Mouse (Mus musculus): ENCODE data around the gene Abca2. TPM values are rescaled to one million over a fixed set of nuclear protein-coding genes. Genes with fewer than 3 reads are reported as not detected.

The Abca2 gene
- total and polyA plus RNA-seq, 2 experiments from 2014 or later: 2.4 to 32.0 TPM

DNA sequence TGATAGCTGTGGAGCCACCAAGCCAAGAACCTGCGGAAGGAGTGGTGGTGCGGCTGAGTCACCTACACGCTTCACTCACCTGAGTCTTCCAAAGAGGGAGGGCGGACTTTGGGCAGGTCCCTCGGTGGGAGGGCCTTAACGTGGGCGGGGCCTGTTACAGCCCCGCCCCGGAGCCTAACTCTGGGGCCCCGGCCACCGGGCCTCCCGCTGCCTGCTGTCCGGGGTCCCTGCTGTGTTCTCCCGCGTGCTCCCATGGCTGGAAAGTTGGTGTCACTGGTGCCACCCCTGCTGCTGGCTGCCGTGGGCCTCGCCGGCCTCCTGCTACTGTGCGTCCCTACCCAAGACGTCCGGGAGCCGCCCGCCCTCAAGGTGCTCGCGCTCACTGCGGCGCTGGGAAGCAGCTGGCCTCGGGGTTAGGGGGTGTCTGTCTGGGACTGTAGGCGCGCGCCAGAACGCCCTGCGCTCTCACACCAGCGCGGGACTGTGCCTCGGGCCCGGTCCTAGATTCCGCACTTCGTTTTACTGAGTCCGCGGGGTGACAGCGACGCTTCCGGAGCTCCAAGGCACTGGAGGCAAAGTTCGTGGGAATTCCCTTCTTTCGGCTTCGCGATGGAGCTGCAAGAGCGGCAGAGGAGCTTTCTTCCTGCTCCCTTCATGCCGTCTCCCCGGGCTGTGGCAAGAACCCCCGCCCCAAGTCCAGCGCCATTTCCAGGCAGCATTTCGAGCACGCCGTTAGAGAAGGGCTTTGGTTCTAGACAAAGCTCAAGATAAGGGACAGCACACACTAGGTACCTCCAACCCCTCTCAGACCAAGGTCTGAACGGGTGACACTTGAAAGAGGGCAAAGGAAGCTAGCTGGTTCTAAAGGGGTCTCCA, 32.5 kb upstream of the Abca2 start, which contains the start of gene Entpd2:
Gene Entpd2 (plus strand): TSS at position 154 of the 876 bp plus-strand sequence.
- Histone ChIP-seq H3K27me3 (ENCODE audit: control insufficient read depth, insufficient read depth, low read length) (peaks cover 76% of the 10 kb centered on the region), H3K4me2 (ENCODE audit: low read depth, low read length) (peak within 1 kb of the TSS; percentile 60), H3K9me3 (replicated peaks; ENCODE audit: control insufficient read depth, low read length) (no peaks in the 10 kb centered on the region), H3K27ac (ENCODE audit: low read depth) (no peak within 1 kb of the TSS; the same call in 1 of the 2 replicates), H3K36me3 (replicated peaks; ENCODE audit: control insufficient read depth, insufficient read depth, low read length) (no peaks in the 10 kb centered on the region), H3K4me3 (ENCODE audit: low read depth, low read length) (peak within 1 kb of the TSS; percentile 42), H3K4me1 (ENCODE audit: control insufficient read depth, insufficient read depth) (peaks cover 5% of the 10 kb centered on the region; the same call in 1 of the 2 replicates), H3K9ac (replicated peaks; ENCODE audit: low read depth, low read length) (no peak within 1 kb of the TSS)
- 0 out of 2 replicates have a peak, but pooled peaks have one; percentile 13 for ATAC-seq (ENCODE audit: insufficient read depth, low read depth)
- peak; percentile 13 for DNase-seq (ENCODE audit: low spot score)
- 3% methylated on average over 52 of the region's 57 CpGs for WGBS
- TF ChIP-seq EP300 (IDR thresholded peaks at IDR 0.05; ENCODE audit: low read depth): no peak
- TF ChIP-seq CTCF (IDR thresholded peaks at IDR 0.05; ENCODE audit: low read depth): no peak

DNA sequence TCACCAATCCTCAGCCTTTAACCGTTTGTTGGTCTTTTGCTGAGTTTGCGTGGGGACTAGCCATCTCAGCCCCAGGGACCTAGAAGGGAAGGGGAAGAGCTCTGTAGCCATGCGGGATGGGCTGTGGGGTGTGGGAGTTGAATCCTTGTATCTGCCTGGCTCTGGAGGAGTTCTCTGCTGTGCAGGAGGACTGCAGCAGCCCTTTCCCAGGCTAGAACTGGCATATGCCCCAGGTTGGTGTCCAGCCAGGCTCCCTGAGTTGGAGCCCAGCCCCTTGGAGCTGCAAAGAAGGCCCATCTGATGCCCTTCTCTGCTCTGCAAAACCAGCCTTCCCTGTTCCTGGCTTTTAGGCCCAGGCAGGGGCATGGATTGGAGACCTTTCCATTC, 31.9 kb upstream of the Abca2 start:
- Histone ChIP-seq H3K4me3 (ENCODE audit: low read depth, low read length) (peak overlapping the region; percentile 42), H3K4me2 (ENCODE audit: low read depth, low read length) (peak overlapping the region; percentile 60), H3K9ac (replicated peaks; ENCODE audit: low read depth, low read length) (no peak overlapping the region), H3K27ac (ENCODE audit: low read depth) (no peak overlapping the region), H3K4me1 (ENCODE audit: control insufficient read depth, insufficient read depth) (peaks cover 5% of the 10 kb centered on the region; the same call in 1 of the 2 replicates), H3K36me3 (replicated peaks; ENCODE audit: control insufficient read depth, insufficient read depth, low read length) (no peaks in the 10 kb centered on the region), H3K27me3 (ENCODE audit: control insufficient read depth, insufficient read depth, low read length) (peaks cover 83% of the 10 kb centered on the region), H3K9me3 (replicated peaks; ENCODE audit: control insufficient read depth, low read length) (no peaks in the 10 kb centered on the region)
- TF ChIP-seq EP300 (IDR thresholded peaks at IDR 0.05; ENCODE audit: low read depth) (no peak), CTCF (IDR thresholded peaks at IDR 0.05; ENCODE audit: low read depth) (no peak)
- no peak for ATAC-seq (ENCODE audit: insufficient read depth, low read depth)
- WGBS: 24% methylated on average over 3 of the region's 3 CpGs
- DNase-seq (ENCODE audit: low spot score): no peak

DNA sequence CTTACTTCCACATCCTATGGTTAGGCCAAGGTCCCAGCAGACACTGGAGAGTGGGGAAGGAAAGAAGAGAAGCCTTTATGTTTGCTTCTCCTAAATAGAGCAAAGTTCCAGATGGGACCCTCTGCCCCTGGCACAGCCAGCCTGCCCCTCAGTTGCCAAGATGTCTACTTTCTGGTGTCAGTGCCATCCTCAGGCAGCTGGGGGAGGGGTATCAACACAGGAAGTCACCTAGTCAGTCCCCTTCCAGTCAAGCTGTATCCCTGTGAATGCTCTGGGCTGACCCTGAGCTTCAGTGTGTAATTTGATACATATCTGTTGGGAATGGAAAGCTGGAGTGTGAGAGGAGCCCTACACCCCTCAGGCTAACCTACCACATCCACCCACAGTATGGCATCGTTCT, 31.5 kb upstream of the Abca2 start:
- no peak for ATAC-seq (ENCODE audit: insufficient read depth, low read depth)
- Histone ChIP-seq H3K27me3 (ENCODE audit: control insufficient read depth, insufficient read depth, low read length) (peaks cover 87% of the 10 kb centered on the region), H3K4me1 (ENCODE audit: control insufficient read depth, insufficient read depth) (peaks cover 5% of the 10 kb centered on the region; the same call in 1 of the 2 replicates), H3K9me3 (replicated peaks; ENCODE audit: control insufficient read depth, low read length) (no peaks in the 10 kb centered on the region), H3K4me2 (ENCODE audit: low read depth, low read length) (no peak overlapping the region), H3K27ac (ENCODE audit: low read depth) (no peak overlapping the region), H3K9ac (replicated peaks; ENCODE audit: low read depth, low read length) (no peak overlapping the region), H3K4me3 (ENCODE audit: low read depth, low read length) (no peak overlapping the region), H3K36me3 (replicated peaks; ENCODE audit: control insufficient read depth, insufficient read depth, low read length) (no peaks in the 10 kb centered on the region)
- DNase-seq (ENCODE audit: low spot score): no peak
- no peak for TF ChIP-seq EP300 (IDR thresholded peaks at IDR 0.05; ENCODE audit: low read depth)
- no peak for TF ChIP-seq CTCF (IDR thresholded peaks at IDR 0.05; ENCODE audit: low read depth)
- 57% methylated on average over 1 of the region's 1 CpGs for WGBS

DNA sequence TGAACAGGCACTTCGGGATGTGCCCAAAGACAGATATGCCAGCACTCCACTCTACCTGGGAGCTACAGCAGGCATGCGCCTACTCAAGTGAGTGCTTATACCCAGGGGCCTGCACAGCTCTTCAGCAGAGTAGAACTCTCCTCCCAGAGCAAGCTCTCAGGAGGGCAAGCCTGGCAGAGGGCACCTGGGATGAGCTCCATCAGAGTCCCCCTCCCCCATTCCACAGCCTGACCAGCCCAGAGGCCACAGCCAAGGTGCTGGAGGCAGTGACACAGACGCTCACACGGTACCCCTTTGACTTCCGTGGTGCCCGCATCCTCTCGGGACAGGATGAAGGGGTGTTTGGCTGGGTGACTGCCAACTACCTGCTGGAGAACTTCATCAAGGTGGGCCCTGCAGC, 30.4 kb upstream of the Abca2 start:
- Histone ChIP-seq H3K4me1 (ENCODE audit: control insufficient read depth, insufficient read depth) (peaks cover 5% of the 10 kb centered on the region; the same call in 1 of the 2 replicates), H3K4me2 (ENCODE audit: low read depth, low read length) (no peak overlapping the region), H3K27me3 (ENCODE audit: control insufficient read depth, insufficient read depth, low read length) (peaks cover 94% of the 10 kb centered on the region), H3K27ac (ENCODE audit: low read depth) (no peak overlapping the region), H3K9me3 (replicated peaks; ENCODE audit: control insufficient read depth, low read length) (no peaks in the 10 kb centered on the region), H3K36me3 (replicated peaks; ENCODE audit: control insufficient read depth, insufficient read depth, low read length) (no peaks in the 10 kb centered on the region), H3K9ac (replicated peaks; ENCODE audit: low read depth, low read length) (no peak overlapping the region), H3K4me3 (ENCODE audit: low read depth, low read length) (no peak overlapping the region)
- TF ChIP-seq CTCF (IDR thresholded peaks at IDR 0.05; ENCODE audit: low read depth) (no peak), EP300 (IDR thresholded peaks at IDR 0.05; ENCODE audit: low read depth) (no peak)
- DNase-seq (ENCODE audit: low spot score) (no peak), ATAC-seq (ENCODE audit: insufficient read depth, low read depth) (no peak)
- WGBS: 89% methylated on average over 7 of the region's 7 CpGs

DNA sequence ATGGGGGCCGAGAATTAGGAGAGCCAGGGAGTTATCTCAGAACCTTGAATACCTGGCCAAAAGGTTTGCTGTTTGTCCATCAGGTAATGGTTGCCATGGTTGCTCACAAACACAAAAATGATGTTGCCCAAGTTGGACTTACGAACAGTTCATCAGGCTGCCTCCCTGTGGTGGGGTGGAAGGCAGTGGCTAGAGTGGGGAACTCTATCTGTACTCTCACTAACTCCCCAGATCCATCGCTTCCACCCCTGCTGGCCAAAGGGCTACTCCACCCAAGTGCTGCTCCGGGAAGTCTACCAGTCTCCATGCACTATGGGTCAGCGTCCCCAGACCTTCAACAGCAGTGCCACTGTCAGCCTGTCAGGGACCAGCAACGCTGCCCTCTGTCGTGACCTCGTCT, 29.5 kb upstream of the Abca2 start, which contains the start of gene Npdc1:
Gene Npdc1 (plus strand): TSS at position 301 of the 400 bp plus-strand sequence.
- DNase-seq (ENCODE audit: low spot score): no peak
- H3K4me1 ChIP-seq (ENCODE audit: control insufficient read depth, insufficient read depth): peaks cover 5% of the 10 kb centered on the region; the same call in 1 of the 2 replicates
- H3K9me3 ChIP-seq (replicated peaks; ENCODE audit: control insufficient read depth, low read length): no peaks in the 10 kb centered on the region
- TF ChIP-seq EP300 (IDR thresholded peaks at IDR 0.05; ENCODE audit: low read depth) (no peak), CTCF (IDR thresholded peaks at IDR 0.05; ENCODE audit: low read depth) (no peak)
- H3K27me3 ChIP-seq (ENCODE audit: control insufficient read depth, insufficient read depth, low read length): peaks cover 100% of the 10 kb centered on the region
- 54% methylated on average over 8 of the region's 8 CpGs for WGBS
- ATAC-seq (ENCODE audit: insufficient read depth, low read depth): no peak
- no peaks in the 10 kb centered on the region for H3K36me3 ChIP-seq (replicated peaks; ENCODE audit: control insufficient read depth, insufficient read depth, low read length)
- H3K4me3 ChIP-seq (ENCODE audit: low read depth, low read length): no peak within 1 kb of the TSS
- H3K4me2 ChIP-seq (ENCODE audit: low read depth, low read length): no peak within 1 kb of the TSS
- no peak within 1 kb of the TSS for H3K9ac ChIP-seq (replicated peaks; ENCODE audit: low read depth, low read length)
- H3K27ac ChIP-seq (ENCODE audit: low read depth): no peak within 1 kb of the TSS
